Mouse (Mus musculus): ENCODE measurements around the gene Runx1. TPM values are rescaled to one million over a fixed set of nuclear protein-coding genes. Genes with fewer than 3 reads are reported as not detected.

Runx1 gene
- total RNA-seq, 2 experiments from 2014 or later: 3.0 to 3.3 TPM

DNA sequence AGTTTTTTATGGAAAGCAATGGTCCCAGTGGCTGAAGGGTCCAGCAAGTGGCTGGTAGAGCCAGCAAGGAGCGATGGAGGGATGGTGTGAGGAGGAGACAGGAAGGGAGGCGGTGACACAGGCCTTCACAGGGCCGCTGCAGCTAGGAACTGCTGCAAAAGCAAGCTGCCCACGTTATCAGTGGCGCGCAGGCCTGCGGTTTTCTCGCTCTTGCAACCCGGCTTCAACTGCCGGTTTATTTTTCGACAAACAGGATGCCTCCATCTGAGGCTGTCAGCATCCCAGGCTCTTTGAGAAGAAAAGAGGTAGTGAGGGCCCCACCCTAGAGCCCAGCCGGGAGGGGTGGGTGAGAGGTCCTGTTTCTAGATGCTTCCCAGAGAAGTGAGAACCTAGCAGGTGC is 24.4 kb downstream of the Runx1 start:
- intact Hi-C loops (cut with DNase I): no loop called here
- DNase-seq: no peak

DNA sequence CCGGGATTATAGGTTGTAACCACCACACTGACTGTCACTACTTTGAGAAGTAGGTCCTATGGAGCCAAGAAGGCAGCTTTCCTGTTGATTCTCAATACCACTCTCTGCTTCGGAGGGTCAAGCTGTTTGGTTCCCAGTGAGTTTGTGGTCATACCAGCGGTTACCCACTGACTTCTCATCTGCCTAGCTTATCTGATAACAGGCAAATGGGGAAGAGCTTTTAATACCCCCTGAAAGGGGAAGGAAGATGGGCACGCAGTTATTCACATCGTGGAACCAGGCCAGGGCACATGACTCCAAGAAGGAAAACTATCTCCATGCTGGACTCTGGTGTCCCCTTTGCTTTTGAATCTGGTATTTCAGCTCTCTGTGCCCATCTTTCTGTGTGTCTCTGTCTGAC is 25.1 kb downstream of the Runx1 start:
- no peak for DNase-seq
- intact Hi-C loops (cut with DNase I): no loop called here

DNA sequence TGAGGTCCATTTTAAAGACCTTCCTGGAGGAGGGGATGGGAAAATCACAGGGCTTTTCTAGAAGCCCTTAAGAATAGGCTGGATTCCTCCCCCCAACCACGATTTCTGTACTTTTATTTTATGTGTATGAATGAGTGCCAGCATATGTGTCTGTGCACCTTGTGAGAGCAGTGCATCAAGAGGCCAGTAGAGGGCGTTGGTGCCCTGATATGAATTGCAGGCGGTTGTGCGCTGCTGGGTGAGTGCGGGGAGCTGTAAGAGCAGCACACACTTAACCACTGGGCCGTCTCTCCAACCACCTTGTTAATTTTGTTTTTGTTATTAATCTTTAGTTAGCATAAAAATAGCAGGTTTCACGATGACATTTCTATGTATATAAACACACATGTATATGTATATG is 26.0 kb downstream of the Runx1 start:
- intact Hi-C loops (cut with DNase I): no loop called here
- no peak for DNase-seq

DNA sequence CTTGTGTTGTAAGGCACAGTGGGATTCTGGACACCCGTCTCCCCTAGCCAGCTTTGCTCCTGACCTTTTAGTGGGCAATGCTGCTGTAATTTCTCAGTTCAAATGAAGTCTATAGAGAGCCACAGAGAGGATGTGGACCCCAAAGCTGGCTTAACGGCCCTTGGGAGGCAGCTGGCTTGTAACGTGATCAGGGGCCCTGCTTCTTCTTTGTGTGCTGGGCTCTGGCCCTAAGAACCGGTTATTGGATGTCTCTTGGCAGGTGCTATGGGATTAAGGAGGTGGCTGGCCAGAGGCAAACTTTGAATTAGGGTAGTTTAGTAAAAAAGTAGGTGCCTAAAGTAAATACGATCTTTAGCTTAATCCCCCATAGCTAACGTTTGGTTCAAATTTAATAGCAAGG is 31.8 kb downstream of the Runx1 start:
- intact Hi-C loops (cut with DNase I): no loop called here
- DNase-seq: no peak

DNA sequence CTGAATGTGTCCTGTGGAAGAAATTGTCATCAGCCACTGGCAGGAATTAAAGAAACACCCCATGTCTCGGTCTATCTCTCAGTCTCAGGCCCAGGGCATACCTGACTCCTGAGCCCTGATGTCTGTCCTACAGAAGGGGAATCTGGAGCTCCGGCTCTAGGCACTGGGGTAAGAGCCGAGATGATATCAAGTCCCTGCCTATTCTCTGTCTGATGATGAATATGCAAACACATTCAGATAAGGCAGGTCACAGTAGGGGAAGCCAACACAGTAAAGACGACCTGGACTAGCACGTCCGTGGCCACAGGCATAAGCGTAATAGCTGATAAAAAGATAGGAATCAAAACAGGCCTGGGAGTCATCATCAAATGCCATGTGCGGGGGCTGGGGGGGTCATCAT is 32.2 kb downstream of the Runx1 start:
- no peak for DNase-seq
- intact Hi-C loops (cut with DNase I): no loop called here

DNA sequence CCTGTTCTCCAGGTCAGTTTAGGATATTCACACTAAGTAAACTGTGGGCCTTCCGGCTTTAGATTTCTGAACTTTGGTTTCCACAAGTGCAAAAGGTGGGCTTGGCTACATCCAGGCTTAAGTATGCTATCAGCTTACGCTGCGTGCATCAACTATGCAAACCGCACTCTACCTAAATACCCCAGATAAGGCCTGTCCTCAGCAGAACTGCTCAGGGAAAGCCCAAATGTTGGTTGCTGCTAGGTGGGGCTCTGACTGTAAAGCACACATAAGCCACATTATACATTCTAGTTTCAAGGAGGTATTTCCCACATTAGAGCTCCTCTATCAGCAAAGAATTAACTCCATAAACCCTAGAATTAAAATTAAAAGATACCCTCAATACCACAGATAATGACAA is 33.0 kb downstream of the Runx1 start:
- DNase-seq: no peak
- intact Hi-C loops (cut with DNase I): no loop called here

DNA sequence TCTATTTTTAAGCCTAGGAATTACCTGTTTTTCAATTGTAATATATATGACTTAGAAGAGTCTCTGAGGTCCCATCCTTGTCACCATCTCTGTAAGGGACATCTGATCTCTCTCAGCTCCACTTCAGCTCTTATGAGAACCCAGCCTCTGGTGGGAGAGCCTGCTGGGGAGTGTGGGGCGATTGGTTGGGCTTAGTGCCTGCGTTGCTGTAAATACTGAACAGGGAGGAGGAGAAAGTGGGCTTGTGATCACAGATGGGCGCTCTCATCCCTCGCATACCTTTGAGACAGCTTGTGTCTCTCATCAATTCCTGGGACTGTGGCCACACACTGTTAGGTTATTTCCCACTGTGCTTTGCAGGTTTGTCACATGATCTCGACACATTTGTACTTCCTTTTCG is 35.3 kb downstream of the Runx1 start:
- no peak for DNase-seq
- intact Hi-C loops (cut with DNase I): no loop called here

DNA sequence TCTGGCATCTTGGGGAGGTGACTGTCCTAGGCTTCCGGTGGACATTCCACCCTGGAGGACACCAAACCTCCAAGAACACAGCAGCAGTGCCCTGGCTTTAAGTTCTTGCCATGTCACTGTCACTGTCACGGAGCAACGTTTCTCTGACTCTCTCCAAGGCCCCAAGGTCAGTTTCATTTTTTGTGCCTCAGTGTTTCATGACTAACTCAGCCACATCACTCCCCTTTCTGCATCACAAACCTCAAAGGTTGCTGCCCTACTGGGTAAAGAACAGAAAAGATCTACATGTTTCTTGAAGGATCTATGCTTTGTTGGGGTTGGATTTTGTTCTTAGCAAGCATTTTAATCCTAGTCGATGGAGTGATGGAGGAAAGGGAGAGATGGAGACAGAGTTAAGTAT is 36.1 kb downstream of the Runx1 start:
- intact Hi-C loops (cut with DNase I): no loop called here
- DNase-seq: no peak

- peak in 1 of 2 experiments; percentile 30 for DNase-seq
- intact Hi-C loops (cut with DNase I): no loop called here
Observed at GRCm38 (mm10) chr16:92788446-92788845, 37.5 kb downstream of the Runx1 start.

GRCm38 (mm10) chr16:92786883-92787321 is 39.0 kb downstream of the Runx1 start:
- intact Hi-C loops (cut with DNase I): no loop called here
- no peak for DNase-seq

- intact Hi-C loops (cut with DNase I): no loop called here
- DNase-seq: no peak
Observed at GRCm38 (mm10) chr16:92786276-92786882, 39.6 kb downstream of the Runx1 start.

DNA sequence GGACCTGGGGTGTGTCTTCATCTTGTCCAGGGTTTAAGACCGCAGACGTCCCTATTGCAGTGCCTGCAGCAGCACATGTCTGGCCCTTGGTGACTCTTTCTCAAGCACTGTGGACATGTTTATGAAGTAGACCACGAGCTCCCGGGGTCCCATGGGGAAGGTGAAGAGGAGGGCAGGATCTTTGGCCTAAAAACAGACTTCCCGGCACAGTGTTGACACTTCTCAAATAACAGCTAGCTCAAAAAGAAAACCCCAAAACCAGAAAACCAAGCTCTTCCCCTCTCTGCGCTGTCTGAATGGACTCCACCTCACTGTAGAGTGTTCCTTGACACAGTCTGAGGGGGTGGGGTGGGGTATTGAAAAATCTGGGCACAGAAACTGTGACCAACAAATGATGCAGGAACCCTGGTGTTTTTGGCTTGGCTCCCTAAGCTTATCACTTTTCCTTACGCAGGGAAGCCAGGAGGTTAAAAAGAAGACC is 42.3 kb downstream of the Runx1 start:
- no peak for DNase-seq
- intact Hi-C loops (cut with DNase I): no loop called here

- DNase-seq: no peak
- intact Hi-C loops (cut with DNase I): no loop called here
Observed at GRCm38 (mm10) chr16:92782408-92782807, 43.5 kb downstream of the Runx1 start.

GRCm38 (mm10) chr16:92779896-92780435 is 46.0 kb downstream of the Runx1 start:
- intact Hi-C loops (cut with DNase I): no loop called here
- no peak for DNase-seq

GRCm38 (mm10) chr16:92779175-92779574 is 46.8 kb downstream of the Runx1 start:
- intact Hi-C loops (cut with DNase I): no loop called here
- DNase-seq: no peak

DNA sequence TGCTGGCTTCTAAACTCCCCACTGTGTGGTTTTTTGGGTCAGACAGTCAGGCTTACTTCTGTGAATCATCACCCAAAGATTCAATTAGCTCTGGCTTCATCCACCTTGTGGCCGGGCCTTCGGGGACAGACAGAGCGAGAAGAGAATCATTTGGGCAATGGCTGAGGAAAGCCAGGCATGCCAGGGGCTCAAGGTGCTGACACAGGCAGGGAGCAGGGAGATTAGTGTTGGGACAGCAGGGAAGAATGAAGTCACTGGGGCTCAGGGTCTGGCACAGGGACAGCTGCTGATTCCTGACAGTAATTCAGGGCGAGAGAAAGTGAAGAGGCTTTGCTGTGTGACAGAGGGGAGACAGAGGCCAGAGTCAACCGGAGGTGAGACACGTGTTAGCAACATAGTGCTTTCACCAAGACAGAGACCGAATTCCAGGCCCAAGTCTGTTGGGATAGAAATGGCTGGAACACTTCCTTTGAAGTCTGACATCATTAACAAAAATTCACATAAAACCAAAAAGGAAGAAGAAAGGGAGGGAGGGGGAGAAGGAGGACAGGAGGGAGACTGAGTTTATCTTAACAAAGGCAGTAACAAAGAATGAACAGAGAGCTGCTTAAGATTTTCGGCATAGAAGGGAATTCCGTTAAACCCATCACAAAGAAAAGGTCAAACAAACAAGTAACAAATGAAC is 47.7 kb downstream of the Runx1 start:
- no peak for DNase-seq
- intact Hi-C loops (cut with DNase I): no loop called here

- intact Hi-C loops (cut with DNase I): no loop called here
- DNase-seq: no peak
Observed at GRCm38 (mm10) chr16:92767862-92768261, 58.1 kb downstream of the Runx1 start.

DNA sequence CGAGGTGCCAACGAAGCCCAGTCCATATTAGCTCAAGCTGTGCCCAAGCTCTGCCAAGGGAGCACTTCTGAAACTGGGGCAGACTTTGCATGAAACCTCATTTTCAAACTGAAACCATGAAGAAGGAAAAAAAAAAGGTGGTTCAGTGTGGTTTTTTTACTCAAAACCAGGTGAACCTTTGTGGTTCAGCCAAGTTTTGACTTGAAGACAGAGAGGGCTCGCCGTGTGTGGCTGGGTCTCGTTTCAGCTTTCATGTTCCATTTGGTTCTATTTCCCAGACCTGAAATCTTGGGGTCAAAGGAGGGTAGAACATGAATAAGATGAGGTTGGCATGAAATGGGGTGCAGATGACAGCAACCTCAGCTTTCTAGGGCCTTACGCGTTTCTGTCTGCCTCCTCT is 58.5 kb downstream of the Runx1 start:
- no peak for DNase-seq
- intact Hi-C loops (cut with DNase I): no loop called here

DNA sequence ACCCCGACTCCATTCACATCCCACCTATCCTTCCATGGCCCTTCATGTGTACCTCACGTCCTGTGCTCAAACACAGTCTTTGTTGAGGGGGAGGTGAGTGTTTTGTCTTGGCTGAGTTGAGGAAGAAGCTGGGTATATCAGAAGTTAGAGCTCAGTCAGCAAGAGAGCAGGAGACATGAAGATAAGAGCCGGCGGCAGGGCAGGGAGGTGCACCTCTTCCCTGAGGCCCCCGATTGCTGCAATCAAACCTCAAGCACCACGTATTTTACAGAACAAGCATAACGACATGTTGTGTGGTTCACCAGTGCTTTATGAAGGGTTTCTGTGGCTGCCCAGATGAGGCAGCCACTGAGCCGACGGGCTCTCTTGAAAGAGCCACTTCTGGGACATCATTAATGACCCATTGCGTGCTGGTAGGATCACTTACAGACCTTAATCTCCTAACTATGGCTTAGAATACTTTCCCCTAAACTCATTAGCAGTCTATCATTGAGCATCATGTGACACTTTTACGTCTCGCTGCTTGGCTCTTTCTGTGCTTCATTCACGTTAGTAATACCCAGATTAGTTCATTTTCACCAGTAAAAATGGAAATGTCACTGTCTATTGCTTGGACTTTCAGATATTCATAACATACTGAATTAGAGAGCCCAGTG is 61.1 kb downstream of the Runx1 start:
- DNase-seq: no peak
- intact Hi-C loops (cut with DNase I): no loop called here

DNA sequence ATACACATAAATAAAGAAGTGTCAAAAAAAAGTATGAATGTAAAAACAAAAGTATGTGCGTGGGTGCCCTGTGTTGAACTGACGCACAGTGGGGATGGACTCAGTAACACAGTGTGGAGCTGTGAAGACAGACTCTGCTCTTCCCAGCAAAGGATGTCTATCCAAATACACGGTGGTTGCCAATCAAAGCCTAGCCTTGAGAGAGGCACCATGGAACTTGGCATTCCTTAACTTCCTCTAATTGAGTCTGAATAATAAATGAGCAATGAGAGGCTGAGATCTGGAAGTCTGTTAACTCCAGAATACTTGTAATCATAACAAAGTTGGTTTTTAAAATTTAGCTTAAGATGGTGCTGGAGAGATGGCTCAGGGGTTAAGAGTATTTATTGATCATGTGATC is 62.3 kb downstream of the Runx1 start:
- intact Hi-C loops (cut with DNase I): no loop called here
- no peak for DNase-seq

GRCm38 (mm10) chr16:92761968-92762521 is 63.9 kb downstream of the Runx1 start:
- DNase-seq: no peak
- intact Hi-C loops (cut with DNase I): no loop called here

Data from gastrocnemius, postnatal 36 days (tissue).